Mouse (Mus musculus): ENCODE results near the gene Olfr1062. TPM values are rescaled to one million over a fixed set of nuclear protein-coding genes. Genes with fewer than 3 reads are reported as not detected.
A peak's percentile ranks its signal among the peaks of the same experiment; 100 is the strongest.
"Not testable (repeated sequence)": the region's sequence is repeated elsewhere in the genome, so short reads cannot be mapped to it uniquely, and the experiment has no call there.

Olfr1062 gene
- polyA plus RNA-seq (2012; rRNA removed), result not detected in 2 replicates

DNA sequence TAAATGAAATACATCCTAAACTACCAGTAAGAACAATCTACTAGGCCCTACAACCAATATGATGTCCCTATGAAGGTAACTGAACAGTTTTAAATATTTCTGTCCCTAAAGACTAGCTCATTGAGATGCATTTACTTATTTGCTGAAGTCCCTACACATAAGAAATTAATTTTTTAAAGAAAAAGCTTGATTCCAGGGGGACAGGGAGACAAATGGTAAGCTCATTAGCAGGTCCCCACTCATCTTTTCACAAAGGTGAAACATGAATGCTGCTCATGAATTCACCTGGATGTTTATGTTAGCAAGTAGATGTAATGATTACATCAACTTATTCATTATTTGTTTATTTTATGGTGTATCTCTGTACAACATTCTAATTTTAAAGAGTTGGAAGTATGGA is at the start of gene Olfr1062:
TSS of gene Olfr1062 (minus strand) at position 101 of the 400 bp plus-strand sequence.
- not testable (repeated sequence) for H3K4me1 ChIP-seq (ENCODE audit: control insufficient read depth, insufficient read depth, low read length); H3K4me3 ChIP-seq (replicated peaks; ENCODE audit: extremely low read depth, low read depth, low read length); DNase-seq

DNA sequence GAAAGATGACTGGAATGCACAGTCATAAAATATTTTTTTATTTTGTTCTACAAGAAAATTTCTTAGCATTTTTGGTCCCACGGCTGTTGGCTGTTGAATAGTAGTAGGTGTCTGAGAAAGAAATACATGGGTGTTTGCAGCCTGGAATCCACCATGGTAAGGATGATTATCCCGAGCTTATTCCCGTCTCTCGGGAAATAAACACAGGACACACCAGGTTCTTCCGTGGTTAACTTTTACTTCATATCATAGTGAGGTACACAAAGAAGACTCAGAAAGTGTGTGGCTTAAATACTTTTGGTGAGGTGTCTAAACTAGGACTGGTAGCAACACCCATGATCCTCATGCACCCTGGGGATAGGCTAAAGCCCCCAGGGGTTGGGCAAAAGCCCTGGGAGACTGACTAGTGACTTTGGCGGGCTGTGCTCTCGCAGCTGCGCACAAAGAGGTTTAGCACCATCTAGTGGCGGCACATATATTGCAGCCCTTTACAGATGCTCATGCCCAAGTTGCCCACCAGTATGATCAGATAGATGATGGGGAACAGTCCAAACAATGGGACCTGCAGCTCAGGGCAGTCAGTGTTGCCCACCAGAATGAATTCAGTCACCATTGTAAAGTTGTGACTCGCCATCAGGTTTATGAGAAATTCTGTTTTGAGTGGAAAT is 38.0 kb upstream of the Olfr1062 start:
- DNase-seq, result no peak
- H3K4me3 ChIP-seq (replicated peaks; ENCODE audit: extremely low read depth, low read depth, low read length), result no peak overlapping the region
- TF ChIP-seq CTCF (IDR thresholded peaks at IDR 0.05; ENCODE audit: insufficient read depth, low read length) (peak; percentile 41), POLR2A (IDR thresholded peaks at IDR 0.05; ENCODE audit: borderline replicate concordance, extremely low read depth, low read depth, low read length) (no peak)
- no peaks in the 10 kb centered on the region for H3K4me1 ChIP-seq (ENCODE audit: control insufficient read depth, insufficient read depth, low read length)
- WGBS, result 23% methylated on average over 10 of the region's 10 CpGs

DNA sequence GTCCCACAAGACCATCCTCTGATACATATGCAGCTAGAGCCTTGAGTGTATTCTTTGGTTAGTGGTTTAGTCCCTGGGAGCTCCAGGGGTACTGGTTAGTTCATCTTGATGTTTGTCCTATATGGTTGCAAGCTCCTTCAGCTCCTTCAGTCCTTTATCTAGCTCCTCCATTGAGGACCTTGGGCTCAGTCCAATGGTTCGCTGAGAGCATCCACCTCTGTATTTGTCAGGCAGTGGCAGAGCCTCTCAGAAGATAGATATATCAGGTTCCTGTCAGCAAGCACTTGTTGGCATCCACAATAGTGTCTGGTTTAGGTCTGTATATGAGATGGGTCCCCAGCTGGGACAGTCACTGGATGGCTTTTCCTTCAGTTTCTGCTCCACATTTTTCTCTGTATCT is 33.9 kb upstream of the Olfr1062 start:
- 67% methylated on average over 1 of the region's 1 CpGs for WGBS
- Histone ChIP-seq H3K4me3 (replicated peaks; ENCODE audit: extremely low read depth, low read depth, low read length) (no peak overlapping the region), H3K4me1 (ENCODE audit: control insufficient read depth, insufficient read depth, low read length) (no peaks in the 10 kb centered on the region)
- TF ChIP-seq CTCF (IDR thresholded peaks at IDR 0.05; ENCODE audit: insufficient read depth, low read length), result no peak
- no peak for TF ChIP-seq POLR2A (IDR thresholded peaks at IDR 0.05; ENCODE audit: borderline replicate concordance, extremely low read depth, low read depth, low read length)
- no peak for DNase-seq

DNA sequence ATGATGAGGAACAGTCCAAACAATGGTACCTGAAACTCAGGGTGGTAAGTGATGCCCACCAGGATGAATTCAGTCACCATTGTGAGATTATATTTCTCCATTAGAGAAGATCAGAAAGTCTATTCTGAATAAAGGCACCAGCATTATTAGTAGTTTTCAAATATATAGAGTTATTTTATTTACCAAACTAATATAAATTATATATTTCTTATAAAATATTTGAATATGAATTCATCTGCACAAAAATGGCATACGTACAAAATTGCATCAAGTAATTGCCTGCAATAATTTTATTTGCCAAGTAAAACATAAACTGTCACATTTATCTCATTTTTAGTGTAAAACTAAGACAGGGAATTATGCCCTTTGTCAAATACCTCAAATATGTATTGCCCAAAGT is 29.6 kb upstream of the Olfr1062 start, which contains the start of gene Olfr1066:
TSS of gene Olfr1066 (minus strand) at position 101 of the 400 bp plus-strand sequence.
- WGBS, result 83% methylated on average over 1 of the region's 1 CpGs
- no peak for DNase-seq
- no peak for TF ChIP-seq CTCF (IDR thresholded peaks at IDR 0.05; ENCODE audit: insufficient read depth, low read length)
- no peak for TF ChIP-seq POLR2A (IDR thresholded peaks at IDR 0.05; ENCODE audit: borderline replicate concordance, extremely low read depth, low read depth, low read length)
- Histone ChIP-seq H3K4me1 (ENCODE audit: control insufficient read depth, insufficient read depth, low read length) (no peaks in the 10 kb centered on the region), H3K4me3 (replicated peaks; ENCODE audit: extremely low read depth, low read depth, low read length) (no peak within 1 kb of the TSS)

DNA sequence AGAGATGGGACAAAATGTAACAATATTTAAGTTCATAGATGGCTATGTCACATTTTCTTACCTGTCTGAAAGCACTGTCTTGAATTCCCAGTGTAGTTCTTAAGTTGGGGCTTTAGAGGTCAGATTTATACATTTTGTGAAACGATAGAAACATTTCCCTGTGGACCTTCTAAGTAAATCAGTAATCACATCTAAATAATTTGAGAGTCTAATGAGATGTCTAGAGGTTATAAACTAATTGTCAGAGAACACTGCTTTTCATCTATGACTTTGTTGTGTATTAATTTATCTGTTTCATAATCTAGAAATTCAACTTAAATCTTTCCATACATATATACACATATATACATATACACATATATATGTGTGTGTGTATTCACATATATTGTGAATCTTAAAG is 23.9 kb upstream of the Olfr1062 start, which contains the start of gene Olfr1065:
TSS of gene Olfr1065 (minus strand) at position 101 of the 400 bp plus-strand sequence.
- not testable (repeated sequence) for H3K4me3 ChIP-seq (replicated peaks; ENCODE audit: extremely low read depth, low read depth, low read length); H3K4me1 ChIP-seq (ENCODE audit: control insufficient read depth, insufficient read depth, low read length); DNase-seq
- WGBS, result 78% methylated on average over 1 of the region's 1 CpGs

DNA sequence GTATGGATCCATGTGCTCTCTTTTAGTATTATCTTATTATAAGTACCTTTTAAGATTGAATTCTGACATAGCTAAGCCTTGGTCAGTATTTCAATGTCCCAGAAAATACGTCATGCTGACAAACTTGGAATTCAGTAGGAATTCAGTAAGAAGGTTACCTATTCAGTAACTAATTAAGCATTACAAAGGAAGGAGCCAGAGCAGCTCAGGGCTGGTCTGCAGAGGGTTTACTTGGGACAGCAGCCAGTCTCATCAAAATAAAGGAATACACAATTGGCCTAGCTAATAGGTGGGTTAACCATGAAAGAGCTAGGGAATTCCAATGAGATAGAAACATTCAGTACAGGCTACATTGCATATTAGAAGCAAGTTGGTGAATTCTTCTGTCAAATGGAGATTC is 15.6 kb upstream of the Olfr1062 start:
- not testable (repeated sequence) for DNase-seq; H3K4me3 ChIP-seq (replicated peaks; ENCODE audit: extremely low read depth, low read depth, low read length); H3K4me1 ChIP-seq (ENCODE audit: control insufficient read depth, insufficient read depth, low read length)
- WGBS, result 74% methylated on average over 1 of the region's 1 CpGs

DNA sequence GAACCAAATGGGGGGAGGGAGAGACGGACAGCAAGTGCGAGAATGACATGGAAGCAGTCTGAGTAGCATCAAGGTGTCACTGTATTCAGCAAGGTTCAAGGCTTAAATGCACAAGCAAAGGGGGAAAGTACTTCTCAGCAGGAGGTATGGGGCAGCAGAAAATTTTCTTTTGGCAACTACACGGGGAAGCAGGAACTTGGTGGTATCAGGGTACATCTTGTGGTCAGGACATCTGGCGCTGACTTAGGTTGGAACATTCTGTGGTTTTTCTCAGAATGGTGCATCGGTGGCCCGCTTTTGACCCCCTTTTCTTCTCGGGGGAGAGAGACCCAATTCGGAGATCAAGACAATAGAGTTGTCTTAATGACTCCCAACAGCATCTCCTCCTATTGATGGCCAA is 2.0 kb upstream of the Olfr1062 start:
- not testable (repeated sequence) for H3K4me1 ChIP-seq (ENCODE audit: control insufficient read depth, insufficient read depth, low read length); DNase-seq; H3K4me3 ChIP-seq (replicated peaks; ENCODE audit: extremely low read depth, low read depth, low read length)
- 83% methylated on average over 8 of the region's 8 CpGs for WGBS

DNA sequence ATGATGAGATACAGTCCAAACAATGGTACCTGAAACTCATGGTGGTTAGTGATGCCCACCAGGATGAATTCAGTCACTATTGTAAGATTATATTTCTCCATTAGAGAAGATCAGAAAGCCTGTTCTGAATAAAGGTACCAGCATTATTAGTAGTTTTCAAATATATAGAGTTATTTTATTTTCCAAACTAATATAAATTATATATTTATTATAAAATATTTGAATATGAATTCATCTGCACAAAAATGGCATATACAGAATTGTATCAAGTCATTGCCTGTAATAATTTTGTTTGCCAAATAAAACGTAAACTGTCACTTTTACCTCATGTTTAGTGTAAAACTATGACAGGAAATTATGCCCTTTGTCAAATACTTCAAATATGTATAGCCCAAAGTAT is 12.6 kb downstream of the Olfr1062 start, which contains the start of gene Olfr1061:
TSS of gene Olfr1061 (minus strand) at position 101 of the 400 bp plus-strand sequence.
- Histone ChIP-seq H3K4me3 (replicated peaks; ENCODE audit: extremely low read depth, low read depth, low read length) (no peak within 1 kb of the TSS), H3K4me1 (ENCODE audit: control insufficient read depth, insufficient read depth, low read length) (no peaks in the 10 kb centered on the region)
- WGBS, result 58% methylated on average over 1 of the region's 1 CpGs
- DNase-seq, result no peak
- TF ChIP-seq POLR2A (IDR thresholded peaks at IDR 0.05; ENCODE audit: borderline replicate concordance, extremely low read depth, low read depth, low read length) (no peak), CTCF (IDR thresholded peaks at IDR 0.05; ENCODE audit: insufficient read depth, low read length) (no peak)

DNA sequence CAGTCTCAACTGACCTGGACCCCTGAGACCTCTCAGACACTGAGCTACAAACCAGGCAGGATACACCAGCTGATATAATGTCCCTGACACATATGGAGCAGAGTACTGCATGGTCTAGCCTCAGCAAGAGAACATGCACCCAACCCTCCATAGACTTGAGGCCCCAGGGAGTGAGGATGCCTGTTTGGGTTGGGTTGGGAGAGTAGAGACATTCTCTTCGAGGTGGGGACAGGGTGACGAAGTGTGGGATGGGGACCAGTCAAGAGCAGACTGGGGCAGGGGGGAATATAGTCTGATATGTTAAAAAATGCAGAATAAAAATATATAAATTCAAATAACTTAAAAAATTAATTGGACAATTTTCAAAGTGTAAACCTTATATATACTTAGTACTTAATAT is 31.4 kb downstream of the Olfr1062 start:
- 76% methylated on average over 2 of the region's 2 CpGs for WGBS
- no peak overlapping the region for H3K4me3 ChIP-seq (replicated peaks; ENCODE audit: extremely low read depth, low read depth, low read length)
- H3K4me1 ChIP-seq (ENCODE audit: control insufficient read depth, insufficient read depth, low read length), result no peaks in the 10 kb centered on the region
- TF ChIP-seq POLR2A (IDR thresholded peaks at IDR 0.05; ENCODE audit: borderline replicate concordance, extremely low read depth, low read depth, low read length) (no peak), CTCF (IDR thresholded peaks at IDR 0.05; ENCODE audit: insufficient read depth, low read length) (no peak)
- no peak for DNase-seq

DNA sequence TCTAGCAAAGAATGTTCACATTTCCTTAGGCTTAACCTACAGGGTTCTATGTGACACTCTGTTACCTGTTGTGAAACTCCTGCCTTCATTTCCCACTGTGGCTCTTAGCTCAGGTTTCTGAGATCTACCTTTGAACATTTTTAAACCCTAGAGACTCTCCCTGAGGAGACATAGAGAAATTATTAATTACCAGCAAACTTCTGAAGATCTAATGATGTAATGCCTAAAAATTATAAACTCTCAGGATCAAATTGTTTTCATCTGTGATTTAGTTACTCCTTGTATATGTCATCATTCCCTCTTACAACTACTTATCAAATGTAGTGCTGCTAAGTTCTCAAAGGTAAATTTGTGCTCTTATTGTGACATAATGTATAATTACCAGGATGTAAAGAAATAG is 38.1 kb downstream of the Olfr1062 start, which contains the start of gene Olfr1058:
TSS of gene Olfr1058 (minus strand) at position 101 of the 400 bp plus-strand sequence.
- H3K4me1 ChIP-seq (ENCODE audit: control insufficient read depth, insufficient read depth, low read length); H3K4me3 ChIP-seq (replicated peaks; ENCODE audit: extremely low read depth, low read depth, low read length): not testable (repeated sequence)

DNA sequence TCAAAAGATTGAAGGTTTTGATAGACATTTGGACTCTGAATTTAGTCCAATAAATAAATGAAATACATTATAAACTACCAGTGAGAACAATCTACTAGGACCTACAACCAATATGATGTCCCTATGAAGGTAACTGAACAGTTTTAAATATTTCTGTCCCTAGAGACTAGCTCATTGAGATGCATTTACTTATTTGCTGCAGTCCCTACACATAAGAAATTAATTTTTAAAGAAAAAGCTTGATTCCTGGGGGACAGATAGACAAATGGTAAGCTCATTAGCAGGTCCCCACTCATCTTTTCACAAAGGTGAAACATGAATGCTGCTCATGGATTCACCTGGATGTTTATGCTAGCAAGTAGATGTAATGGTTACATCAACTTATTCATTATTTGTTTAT is 48.3 kb downstream of the Olfr1062 start, which contains the start of gene Olfr1057:
TSS of gene Olfr1057 (minus strand) at position 101 of the 400 bp plus-strand sequence.
- TF ChIP-seq CTCF (IDR thresholded peaks at IDR 0.05; ENCODE audit: insufficient read depth, low read length) (no peak), POLR2A (IDR thresholded peaks at IDR 0.05; ENCODE audit: borderline replicate concordance, extremely low read depth, low read depth, low read length) (no peak)
- no peaks in the 10 kb centered on the region for H3K4me1 ChIP-seq (ENCODE audit: control insufficient read depth, insufficient read depth, low read length)
- no peak within 1 kb of the TSS for H3K4me3 ChIP-seq (replicated peaks; ENCODE audit: extremely low read depth, low read depth, low read length)
- DNase-seq, result no peak

More for the DNA sequence above, 38.1 kb downstream of the Olfr1062 start, which contains the start of gene Olfr1058:
- DNase-seq, result not testable (repeated sequence)

Other genes starting within 250 kb of the Olfr1062 start
- gene Olfr1044, start 248.9 kb downstream of the Olfr1062 start, polyA plus RNA-seq (2012; rRNA removed), result not detected in 2 replicates
- not detected in 2 replicates for gene Olfr52, start 241.1 kb downstream of the Olfr1062 start, polyA plus RNA-seq (2012; rRNA removed)
- gene Olfr1045, start 223.7 kb downstream of the Olfr1062 start, polyA plus RNA-seq (2012; rRNA removed), result not detected in 2 replicates
- not detected in 2 replicates for gene Olfr1046, start 207.4 kb downstream of the Olfr1062 start, polyA plus RNA-seq (2012; rRNA removed)
- not detected in 2 replicates for gene Olfr1047, start 195.3 kb downstream of the Olfr1062 start, polyA plus RNA-seq (2012; rRNA removed)
- not detected in 2 replicates for gene Olfr1048, start 186.5 kb downstream of the Olfr1062 start, polyA plus RNA-seq (2012; rRNA removed)
- gene Olfr1049, start 168.4 kb downstream of the Olfr1062 start, polyA plus RNA-seq (2012; rRNA removed), result not detected in 2 replicates
- gene Olfr1051, start 147.7 kb downstream of the Olfr1062 start, polyA plus RNA-seq (2012; rRNA removed), result not detected in 2 replicates
- not detected in 2 replicates for gene Olfr1052, start 134.3 kb downstream of the Olfr1062 start, polyA plus RNA-seq (2012; rRNA removed)
- not detected in 2 replicates for gene Olfr1053, start 111.5 kb downstream of the Olfr1062 start, polyA plus RNA-seq (2012; rRNA removed)
- gene Olfr1054, start 91.3 kb downstream of the Olfr1062 start, polyA plus RNA-seq (2012; rRNA removed), result not detected in 2 replicates
- gene Olfr1055, start 76.5 kb downstream of the Olfr1062 start, polyA plus RNA-seq (2012; rRNA removed), result not detected in 2 replicates
- gene Olfr1056, start 64.3 kb downstream of the Olfr1062 start, polyA plus RNA-seq (2012; rRNA removed), result not detected in 2 replicates
- gene Olfr1057, start 48.4 kb downstream of the Olfr1062 start, polyA plus RNA-seq (2012; rRNA removed), result not detected in 2 replicates
- gene Olfr1058, start 38.2 kb downstream of the Olfr1062 start, polyA plus RNA-seq (2012; rRNA removed), result not detected in 2 replicates
- not detected in 2 replicates for gene Olfr1061, start 12.7 kb downstream of the Olfr1062 start, polyA plus RNA-seq (2012; rRNA removed)
- not detected in 2 replicates for gene Olfr1065, start 23.8 kb upstream of the Olfr1062 start, polyA plus RNA-seq (2012; rRNA removed)
- not detected in 2 replicates for gene Olfr1066, start 29.5 kb upstream of the Olfr1062 start, polyA plus RNA-seq (2012; rRNA removed)
- gene Olfr228, start 60.6 kb upstream of the Olfr1062 start, polyA plus RNA-seq (2012; rRNA removed), result not detected in 2 replicates
- gene Olfr1076, start 81.7 kb upstream of the Olfr1062 start, polyA plus RNA-seq (2012; rRNA removed), result not detected in 2 replicates
- not detected in 2 replicates for gene Olfr1079, start 115.7 kb upstream of the Olfr1062 start, polyA plus RNA-seq (2012; rRNA removed)
- gene Olfr1080, start 131.5 kb upstream of the Olfr1062 start, polyA plus RNA-seq (2012; rRNA removed), result not detected in 2 replicates
- not detected in 2 replicates for gene Olfr1082, start 172.2 kb upstream of the Olfr1062 start, polyA plus RNA-seq (2012; rRNA removed)
- gene Olfr1084, start 213.0 kb upstream of the Olfr1062 start, polyA plus RNA-seq (2012; rRNA removed), result not detected in 2 replicates
- not detected in 2 replicates for gene Olfr1085, start 235.3 kb upstream of the Olfr1062 start, polyA plus RNA-seq (2012; rRNA removed)

All from lung, adult 2 months (tissue).